Mouse (Mus musculus) lung, adult 2 months (tissue): ENCODE results near the gene Snupn. TPM values are rescaled to one million over a fixed set of nuclear protein-coding genes. Genes with fewer than 3 reads are reported as not detected.

ENCODE experiments used
- DNase-seq: peaks from one replicate; pipeline ENCODE4 v3.0.0; 2022
- H3K4me1 ChIP-seq: fragments of 200-500 bp; 2 replicates; pipeline ENCODE4 v1.6.1; 2011; ENCODE audit warnings: low read length; ENCODE audit not compliant: control insufficient read depth, insufficient read depth
- H3K4me3 ChIP-seq: fragments of 200-500 bp; replicated peaks from 2 replicates; pipeline ENCODE3; 2011; ENCODE audit warnings: low read depth, mild to moderate bottlenecking, control low read depth, low read length; ENCODE audit errors: extremely low read depth
- CTCF ChIP-seq: fragments of 200-500 bp; IDR thresholded peaks from 2 replicates; pipeline ENCODE4 v1.5.1; 2011; ENCODE audit warnings: mild to moderate bottlenecking, low read length, control low read depth; ENCODE audit not compliant: insufficient read depth
- POLR2A ChIP-seq: fragments of 200-500 bp; IDR thresholded peaks from 2 replicates; pipeline ENCODE4 v1.6.1; 2011; ENCODE audit warnings: low read depth, mild to moderate bottlenecking, control low read depth, low read length, borderline replicate concordance; ENCODE audit errors: extremely low read depth
- WGBS: fragments of 180-500 bp; shearing (Covaris S2); methylation state at CpG from one replicate; pipeline ENCODE4 v1.1.7; 2018; 5-methylcytosine and 5-hydroxymethylcytosine counted together
- polyA plus RNA-seq: library from polyadenylated mRNA; depleted of rRNA; stranded (reverse); fragments of >200 nt; gene quantifications from 2 replicates; pipeline ENCODE4 v1.2.3, GENCODE M21; 2012

Snupn gene
- polyA plus RNA-seq, 1 experiment: 5.0 TPM

DNA sequence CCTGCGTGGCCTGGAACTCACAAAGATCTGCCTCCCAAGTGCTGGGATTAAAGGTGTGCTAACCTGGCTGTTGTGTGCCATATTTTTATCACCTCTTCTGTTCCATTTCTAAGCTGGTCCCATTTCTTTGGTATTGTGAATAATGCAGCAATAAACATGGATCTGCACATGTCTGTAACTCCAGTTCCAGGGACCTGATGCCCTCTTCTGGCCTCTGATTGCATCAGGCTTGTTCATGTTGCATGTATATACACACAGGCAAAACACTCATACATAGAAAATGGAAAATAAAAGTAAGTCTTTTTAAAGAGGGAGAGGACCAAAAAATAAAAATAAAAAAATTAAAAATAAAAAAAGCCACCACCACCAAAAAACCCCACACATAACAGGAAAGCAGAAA, 2.9 kb downstream of the Snupn start:
- peaks cover 6% of the 10 kb centered on the region for H3K4me1 ChIP-seq
- WGBS: 100% methylated on average over 1 of the region's 1 CpGs
- no peak for DNase-seq
- no peak overlapping the region for H3K4me3 ChIP-seq
- TF ChIP-seq CTCF: no peak

DNA sequence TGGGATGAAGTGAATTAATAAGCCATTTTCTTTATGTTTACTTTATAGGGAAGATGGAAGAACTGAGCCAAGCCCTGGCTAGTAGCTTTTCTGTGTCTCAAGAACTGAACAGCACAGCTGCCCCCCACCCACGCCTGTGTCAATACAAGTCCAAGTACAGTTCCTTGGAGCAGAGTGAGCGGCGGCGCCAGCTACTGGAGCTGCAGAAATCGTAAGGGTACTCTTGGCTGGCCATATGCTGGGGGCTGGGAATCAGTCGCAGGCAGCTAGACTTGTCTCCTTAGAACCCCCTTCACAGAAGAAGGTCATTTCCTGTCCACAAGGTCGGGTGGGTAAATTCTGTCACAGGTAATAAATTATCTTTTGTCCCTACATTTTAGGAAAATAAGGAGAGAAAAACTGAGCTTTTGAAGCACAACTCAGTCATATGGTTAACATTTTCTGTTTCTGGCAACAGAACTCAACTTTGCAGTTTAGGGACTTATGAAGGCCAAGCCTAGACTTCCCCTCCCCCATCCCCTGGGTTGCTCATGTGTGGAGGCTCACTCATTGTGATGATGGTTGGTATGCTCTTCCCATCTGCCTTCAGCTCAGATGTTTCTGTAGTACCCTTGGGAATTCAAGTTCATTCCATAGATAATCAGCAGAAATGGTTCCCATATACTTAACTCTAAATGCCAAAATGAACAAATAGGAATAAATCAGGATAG, 6.4 kb downstream of the Snupn start:
- Histone ChIP-seq H3K4me1 (no peaks in the 10 kb centered on the region), H3K4me3 (no peak overlapping the region)
- DNase-seq: no peak
- TF ChIP-seq CTCF (no peak), POLR2A (no peak)
- WGBS: 40% methylated on average over 7 of the region's 7 CpGs

DNA sequence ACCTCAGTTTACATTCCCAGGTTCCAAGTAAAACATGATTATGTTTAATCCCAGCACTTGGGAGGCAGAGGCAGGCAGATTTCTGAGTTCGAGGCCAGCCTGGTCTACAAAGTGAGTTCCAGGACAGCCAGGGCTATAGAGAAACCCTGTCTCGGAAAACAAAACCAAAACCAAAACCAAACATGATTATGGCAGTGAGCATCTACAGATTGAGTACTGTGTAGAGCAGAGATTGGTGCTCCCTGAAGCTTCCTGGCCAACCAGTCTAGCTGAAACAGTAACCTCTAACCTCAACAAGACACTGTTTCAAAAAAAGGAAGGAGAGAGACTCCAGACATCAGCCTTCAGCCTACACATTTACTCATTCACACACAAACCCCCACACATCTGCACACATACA, 8.0 kb downstream of the Snupn start:
- H3K4me1 ChIP-seq: no peaks in the 10 kb centered on the region
- WGBS: 92% methylated on average over 2 of the region's 2 CpGs
- DNase-seq: no peak
- H3K4me3 ChIP-seq: no peak overlapping the region
- TF ChIP-seq CTCF: no peak
- no peak for TF ChIP-seq POLR2A

- Histone ChIP-seq H3K4me3 (no peak overlapping the region), H3K4me1 (no peaks in the 10 kb centered on the region)
- 96% methylated on average over 3 of the region's 3 CpGs for WGBS
- TF ChIP-seq POLR2A (no peak), CTCF (no peak)
- no peak for DNase-seq
Measured at GRCm38 (mm10) chr9:56961591-56961990, 10.9 kb downstream of the Snupn start.

GRCm38 (mm10) chr9:56970158-56970557, 19.5 kb downstream of the Snupn start:
- DNase-seq: no peak
- no peaks in the 10 kb centered on the region for H3K4me1 ChIP-seq
- WGBS: 66% methylated on average over 2 of the region's 2 CpGs
- no peak for TF ChIP-seq POLR2A
- no peak for TF ChIP-seq CTCF
- H3K4me3 ChIP-seq: no peak overlapping the region

DNA sequence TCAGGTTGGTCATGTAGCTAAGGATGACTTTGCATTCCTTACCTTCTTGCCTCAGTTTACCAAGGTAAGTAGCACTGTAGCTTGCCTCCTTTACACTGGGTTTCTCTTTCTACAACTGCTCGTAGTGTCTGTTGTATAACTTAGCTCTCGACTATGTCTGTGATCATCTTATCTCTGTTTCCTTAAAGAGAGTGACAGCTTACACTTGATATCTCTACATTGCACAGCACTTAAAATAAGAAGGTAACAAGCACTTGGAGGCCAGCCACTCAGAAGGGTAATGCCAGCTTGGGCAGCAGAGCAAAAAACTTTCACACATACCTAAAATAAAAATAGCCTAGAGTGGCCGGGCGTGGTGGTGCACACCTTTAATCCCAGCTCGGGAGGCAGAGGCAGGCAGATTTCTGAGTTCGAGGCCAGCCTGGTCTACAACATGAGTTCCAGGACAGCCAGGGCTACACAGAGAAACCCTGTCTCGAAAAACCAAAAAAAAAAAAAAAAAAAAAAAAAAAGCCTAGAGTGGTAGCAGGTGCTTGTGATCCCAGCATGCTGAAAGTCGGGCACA, 23.4 kb downstream of the Snupn start:
- no peaks in the 10 kb centered on the region for H3K4me1 ChIP-seq
- no peak for TF ChIP-seq POLR2A
- TF ChIP-seq CTCF: no peak
- H3K4me3 ChIP-seq: no peak overlapping the region
- DNase-seq: no peak
- 79% methylated on average over 8 of the region's 8 CpGs for WGBS

DNA sequence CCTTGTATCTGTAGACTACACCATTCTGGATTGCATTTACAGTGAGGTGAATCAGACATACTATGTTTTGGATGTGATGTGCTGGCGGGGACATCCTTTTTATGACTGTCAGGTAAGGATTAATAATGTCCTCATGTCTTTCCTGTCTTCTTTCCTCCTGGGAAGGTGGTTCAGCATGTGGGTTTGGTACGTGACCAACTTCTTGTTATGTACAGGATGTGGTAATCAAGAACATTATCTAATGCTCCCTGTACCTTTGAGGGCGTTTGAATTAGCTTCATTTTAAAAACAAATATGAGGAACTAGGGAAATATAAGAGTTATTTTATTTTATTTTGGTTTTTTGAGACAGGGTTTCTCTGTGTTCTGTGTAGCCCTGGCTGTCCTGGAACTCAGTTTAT, 24.5 kb downstream of the Snupn start:
- Histone ChIP-seq H3K4me3 (no peak overlapping the region), H3K4me1 (no peaks in the 10 kb centered on the region)
- TF ChIP-seq POLR2A: no peak
- TF ChIP-seq CTCF: no peak
- no peak for DNase-seq
- WGBS: 67% methylated on average over 3 of the region's 3 CpGs

DNA sequence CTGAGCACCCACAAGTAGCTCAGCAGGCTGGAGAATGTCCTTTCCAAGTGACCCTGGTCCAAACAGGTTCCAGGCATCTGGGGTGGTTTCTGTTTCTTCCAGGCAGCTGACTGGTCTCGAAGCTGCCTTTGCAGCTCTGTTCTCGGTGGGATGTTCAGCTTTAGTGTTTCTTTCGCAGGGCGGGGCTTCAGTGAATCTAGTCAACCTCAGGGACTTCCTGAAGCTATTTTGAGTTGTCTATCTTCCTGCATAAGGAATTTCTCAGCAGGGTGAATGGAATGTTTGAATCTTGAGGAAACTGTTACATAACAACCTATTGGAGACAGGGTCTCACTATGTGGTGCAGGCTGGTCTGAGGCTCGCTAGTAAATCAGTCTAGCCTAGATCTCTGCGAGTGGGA, 29.5 kb downstream of the Snupn start:
- no peak for DNase-seq
- 94% methylated on average over 6 of the region's 6 CpGs for WGBS
- Histone ChIP-seq H3K4me3 (no peak overlapping the region), H3K4me1 (no peaks in the 10 kb centered on the region)
- TF ChIP-seq POLR2A (no peak), CTCF (no peak)

- TF ChIP-seq CTCF (no peak), POLR2A (no peak)
Measured at GRCm38 (mm10) chr9:56981502-56981901, 30.8 kb downstream of the Snupn start.

More at GRCm38 (mm10) chr9:56981502-56981901, 30.8 kb downstream of the Snupn start:
- DNase-seq: no peak
- H3K4me3 ChIP-seq: no peak overlapping the region
- no peaks in the 10 kb centered on the region for H3K4me1 ChIP-seq
- WGBS: 69% methylated on average over 1 of the region's 1 CpGs
